Mouse (Mus musculus): Measurements from ENCODE around the gene Pmis2. TPM values are rescaled to one million over a fixed set of nuclear protein-coding genes. Genes with fewer than 3 reads are reported as not detected.

Gene Pmis2
- total and polyA plus RNA-seq, 3 experiments, result not detected

GRCm38 (mm10) chr7:30625530-30626384 lies 45.6 kb downstream of the Pmis2 start, which contains the start of gene Cox6b1 (continued):
- TF ChIP-seq EP300 (IDR thresholded peaks at IDR 0.05; ENCODE audit: low read depth in 1 of 2, low read length in 2 of 2) (no peak), CTCF (IDR thresholded peaks at IDR 0.05 in 2 of 3, conservative IDR thresholded peaks at IDR 0.05 in 1 of 3; ENCODE audit: control insufficient read depth in 1 of 3, insufficient read depth in 1 of 3, low read depth in 2 of 3, low read length in 3 of 3, poor library complexity in 1 of 3, severe bottlenecking in 1 of 3) (no peak), SIN3A (IDR thresholded peaks at IDR 0.05; ENCODE audit: low read length) (peak; percentile 90), HCFC1 (IDR thresholded peaks at IDR 0.05; ENCODE audit: low read depth, low read length) (peak; percentile 93), MAX (IDR thresholded peaks at IDR 0.05; ENCODE audit: low read length) (peak; percentile 32; the same call in 1 of the 2 replicates), ZMIZ1 (IDR thresholded peaks at IDR 0.05; ENCODE audit: low read depth, low read length) (peak; percentile 71; the same call in 1 of the 2 replicates), RAD21 (IDR thresholded peaks at IDR 0.05; ENCODE audit: low read depth, low read length) (no peak)

Other genes with a start within 250 kb of the Pmis2 start
Only the 30 nearest of the 32 such genes appear.
- gene Aplp1, start 226.1 kb downstream of the Pmis2 start, total RNA-seq (2012; rRNA removed), result 1.5 and 1.9 TPM in 2 replicates
- gene Aplp1, start 226.1 kb downstream of the Pmis2 start, polyA plus RNA-seq (2012; ENCODE audit: insufficient read depth in 1 of 2, insufficient read length in 2 of 2, low read depth in 1 of 2, low replicate concordance in 2 of 2, missing spikeins in 1 of 2), result 1 to 10 TPM in 1 of 2 experiments, not detected in 1; 7.1 TPM
- not detected in 2 replicates for gene Kirrel2, start 213.9 kb downstream of the Pmis2 start, total RNA-seq (2012; rRNA removed)
- gene Kirrel2, start 213.9 kb downstream of the Pmis2 start, polyA plus RNA-seq (2012; ENCODE audit: insufficient read depth in 1 of 2, insufficient read length in 2 of 2, low read depth in 1 of 2, low replicate concordance in 2 of 2, missing spikeins in 1 of 2), result not detected
- gene Nphs1, start 213.3 kb downstream of the Pmis2 start, total RNA-seq (2012; rRNA removed), result 1.3 and 2.3 TPM in 2 replicates
- gene Nphs1, start 213.3 kb downstream of the Pmis2 start, polyA plus RNA-seq (2012; ENCODE audit: insufficient read depth in 1 of 2, insufficient read length in 2 of 2, low read depth in 1 of 2, low replicate concordance in 2 of 2, missing spikeins in 1 of 2), result 1 to 10 TPM in 1 of 2 experiments, not detected in 1; 1.2 TPM
- not detected in 2 replicates for gene Prodh2, start 178.0 kb downstream of the Pmis2 start, total RNA-seq (2012; rRNA removed)
- not detected for gene Prodh2, start 178.0 kb downstream of the Pmis2 start, polyA plus RNA-seq (2012; ENCODE audit: insufficient read depth in 1 of 2, insufficient read length in 2 of 2, low read depth in 1 of 2, low replicate concordance in 2 of 2, missing spikeins in 1 of 2)
- gene Arhgap33, start 136.5 kb downstream of the Pmis2 start, total RNA-seq (2012; rRNA removed), result 1.8 and 2.4 TPM in 2 replicates
- 10 to 100 TPM in 1 of 2 experiments, not detected in 1; 22.3 TPM for gene Arhgap33, start 136.5 kb downstream of the Pmis2 start, polyA plus RNA-seq (2012; ENCODE audit: insufficient read depth in 1 of 2, insufficient read length in 2 of 2, low read depth in 1 of 2, low replicate concordance in 2 of 2, missing spikeins in 1 of 2)
- gene Hspb6, start 119.4 kb downstream of the Pmis2 start, total RNA-seq (2012; rRNA removed), result 1.2 and 1.5 TPM in 2 replicates
- gene Hspb6, start 119.4 kb downstream of the Pmis2 start, polyA plus RNA-seq (2012; ENCODE audit: insufficient read depth in 1 of 2, insufficient read length in 2 of 2, low read depth in 1 of 2, low replicate concordance in 2 of 2, missing spikeins in 1 of 2), result 10 to 100 TPM in 1 of 2 experiments, not detected in 1; 12.4 TPM
- gene Proser3, start 119.3 kb downstream of the Pmis2 start, total RNA-seq (2012; rRNA removed), result 2.3 and 2.4 TPM in 2 replicates
- gene Proser3, start 119.3 kb downstream of the Pmis2 start, polyA plus RNA-seq (2012; ENCODE audit: insufficient read depth in 1 of 2, insufficient read length in 2 of 2, low read depth in 1 of 2, low replicate concordance in 2 of 2, missing spikeins in 1 of 2), result 1 to 10 TPM in 1 of 2 experiments, not detected in 1; 8.9 TPM
- gene Lin37, start 111.8 kb downstream of the Pmis2 start, total RNA-seq (2012; rRNA removed), result 10.9 and 12.0 TPM in 2 replicates
- gene Lin37, start 111.8 kb downstream of the Pmis2 start, polyA plus RNA-seq (2012; ENCODE audit: insufficient read depth in 1 of 2, insufficient read length in 2 of 2, low read depth in 1 of 2, low replicate concordance in 2 of 2, missing spikeins in 1 of 2), result 10 to 100 TPM in 1 of 2 experiments, not detected in 1; 49.8 TPM
- 67.2 and 74.2 TPM in 2 replicates for gene U2af1l4, start 108.3 kb downstream of the Pmis2 start, total RNA-seq (2012; rRNA removed)
- 10 to 100 TPM in 1 of 2 experiments, not detected in 1; 72.5 TPM for gene U2af1l4, start 108.3 kb downstream of the Pmis2 start, polyA plus RNA-seq (2012; ENCODE audit: insufficient read depth in 1 of 2, insufficient read length in 2 of 2, low read depth in 1 of 2, low replicate concordance in 2 of 2, missing spikeins in 1 of 2)
- gene Gm49396, start 108.3 kb downstream of the Pmis2 start, total RNA-seq (2012; rRNA removed), result 1.4 and 1.9 TPM in 2 replicates
- 1 to 10 TPM in 1 of 2 experiments, not detected in 1; 4.2 TPM for gene Gm49396, start 108.3 kb downstream of the Pmis2 start, polyA plus RNA-seq (2012; ENCODE audit: insufficient read depth in 1 of 2, insufficient read length in 2 of 2, low read depth in 1 of 2, low replicate concordance in 2 of 2, missing spikeins in 1 of 2)
- 43.0 and 60.8 TPM in 2 replicates for gene Psenen, start 108.0 kb downstream of the Pmis2 start, total RNA-seq (2012; rRNA removed)
- 100 to 1,000 TPM in 1 of 2 experiments, not detected in 1; 157 TPM for gene Psenen, start 108.0 kb downstream of the Pmis2 start, polyA plus RNA-seq (2012; ENCODE audit: insufficient read depth in 1 of 2, insufficient read length in 2 of 2, low read depth in 1 of 2, low replicate concordance in 2 of 2, missing spikeins in 1 of 2)
- gene Igflr1, start 106.2 kb downstream of the Pmis2 start, total RNA-seq (2012; rRNA removed), result 1.3 and 1.7 TPM in 2 replicates
- gene Igflr1, start 106.2 kb downstream of the Pmis2 start, polyA plus RNA-seq (2012; ENCODE audit: insufficient read depth in 1 of 2, insufficient read length in 2 of 2, low read depth in 1 of 2, low replicate concordance in 2 of 2, missing spikeins in 1 of 2), result 1 to 10 TPM in 1 of 2 experiments, not detected in 1; 3.1 TPM
- gene Kmt2b, start 82.9 kb downstream of the Pmis2 start, total RNA-seq (2012; rRNA removed), result 13.2 and 15.6 TPM in 2 replicates
- gene Kmt2b, start 82.9 kb downstream of the Pmis2 start, polyA plus RNA-seq (2012; ENCODE audit: insufficient read depth in 1 of 2, insufficient read length in 2 of 2, low read depth in 1 of 2, low replicate concordance in 2 of 2, missing spikeins in 1 of 2), result 10 to 100 TPM in 1 of 2 experiments, not detected in 1; 48.2 TPM
- 20.1 and 25.9 TPM in 2 replicates for gene Zbtb32, start 72.7 kb downstream of the Pmis2 start, total RNA-seq (2012; rRNA removed)
- 10 to 100 TPM in 1 of 2 experiments, not detected in 1; 32.8 TPM for gene Zbtb32, start 72.7 kb downstream of the Pmis2 start, polyA plus RNA-seq (2012; ENCODE audit: insufficient read depth in 1 of 2, insufficient read length in 2 of 2, low read depth in 1 of 2, low replicate concordance in 2 of 2, missing spikeins in 1 of 2)
- 0.42 and 0.54 TPM in 2 replicates for gene Upk1a, start 58.8 kb downstream of the Pmis2 start, total RNA-seq (2012; rRNA removed)
- 1 to 10 TPM in 1 of 2 experiments, not detected in 1; 1.6 TPM for gene Upk1a, start 58.8 kb downstream of the Pmis2 start, polyA plus RNA-seq (2012; ENCODE audit: insufficient read depth in 1 of 2, insufficient read length in 2 of 2, low read depth in 1 of 2, low replicate concordance in 2 of 2, missing spikeins in 1 of 2)
- gene Cox6b1, start 45.5 kb downstream of the Pmis2 start, total RNA-seq (2012; rRNA removed), result 566 and 611 TPM in 2 replicates
- gene Cox6b1, start 45.5 kb downstream of the Pmis2 start, polyA plus RNA-seq (2012; ENCODE audit: insufficient read depth in 1 of 2, insufficient read length in 2 of 2, low read depth in 1 of 2, low replicate concordance in 2 of 2, missing spikeins in 1 of 2), result 100 to 1,000 TPM in 1 of 2 experiments, not detected in 1; 799 TPM
- gene Etv2, start 35.8 kb downstream of the Pmis2 start, total RNA-seq (2012; rRNA removed), result 0.15 TPM in 1 of 2 replicates, not detected in the other
- gene Etv2, start 35.8 kb downstream of the Pmis2 start, polyA plus RNA-seq (2012; ENCODE audit: insufficient read depth in 1 of 2, insufficient read length in 2 of 2, low read depth in 1 of 2, low replicate concordance in 2 of 2, missing spikeins in 1 of 2), result not detected
- 103 and 124 TPM in 2 replicates for gene Rbm42, start 21.3 kb downstream of the Pmis2 start, total RNA-seq (2012; rRNA removed)
- 100 to 1,000 TPM in 1 of 2 experiments, not detected in 1; 129 TPM for gene Rbm42, start 21.3 kb downstream of the Pmis2 start, polyA plus RNA-seq (2012; ENCODE audit: insufficient read depth in 1 of 2, insufficient read length in 2 of 2, low read depth in 1 of 2, low replicate concordance in 2 of 2, missing spikeins in 1 of 2)
- gene Haus5, start 6.6 kb downstream of the Pmis2 start, total RNA-seq (2012; rRNA removed), result 34.3 and 35.0 TPM in 2 replicates
- 10 to 100 TPM in 1 of 2 experiments, not detected in 1; 55.9 TPM for gene Haus5, start 6.6 kb downstream of the Pmis2 start, polyA plus RNA-seq (2012; ENCODE audit: insufficient read depth in 1 of 2, insufficient read length in 2 of 2, low read depth in 1 of 2, low replicate concordance in 2 of 2, missing spikeins in 1 of 2)
- 0.52 TPM in 1 of 2 replicates, not detected in the other for gene 2200002J24Rik, start 27.3 kb upstream of the Pmis2 start, total RNA-seq (2012; rRNA removed)
- 1 to 10 TPM in 1 of 2 experiments, not detected in 1; 1.2 TPM for gene 2200002J24Rik, start 27.3 kb upstream of the Pmis2 start, polyA plus RNA-seq (2012; ENCODE audit: insufficient read depth in 1 of 2, insufficient read length in 2 of 2, low read depth in 1 of 2, low replicate concordance in 2 of 2, missing spikeins in 1 of 2)
- gene Atp4a, start 40.6 kb upstream of the Pmis2 start, total RNA-seq (2012; rRNA removed), result 2.7 and 3.0 TPM in 2 replicates
- 1 to 10 TPM in 1 of 2 experiments, not detected in 1; 1.5 TPM for gene Atp4a, start 40.6 kb upstream of the Pmis2 start, polyA plus RNA-seq (2012; ENCODE audit: insufficient read depth in 1 of 2, insufficient read length in 2 of 2, low read depth in 1 of 2, low replicate concordance in 2 of 2, missing spikeins in 1 of 2)
- gene Tmem147, start 57.9 kb upstream of the Pmis2 start, total RNA-seq (2012; rRNA removed), result 218 and 266 TPM in 2 replicates
- 100 to 1,000 TPM; 307 to 324 TPM for gene Tmem147, start 57.9 kb upstream of the Pmis2 start, polyA plus RNA-seq (2012; ENCODE audit: insufficient read depth in 1 of 2, insufficient read length in 2 of 2, low read depth in 1 of 2, low replicate concordance in 2 of 2, missing spikeins in 1 of 2)
- not detected in 2 replicates for gene Gapdhs, start 72.1 kb upstream of the Pmis2 start, total RNA-seq (2012; rRNA removed)
- under 1 TPM in 1 of 2 experiments, not detected in 1; 0.49 TPM for gene Gapdhs, start 72.1 kb upstream of the Pmis2 start, polyA plus RNA-seq (2012; ENCODE audit: insufficient read depth in 1 of 2, insufficient read length in 2 of 2, low read depth in 1 of 2, low replicate concordance in 2 of 2, missing spikeins in 1 of 2)
- gene Sbsn, start 79.9 kb upstream of the Pmis2 start, total RNA-seq (2012; rRNA removed), result 1.2 TPM in 1 of 2 replicates, not detected in the other
- under 1 TPM in 1 of 2 experiments, not detected in 1; 0.17 TPM for gene Sbsn, start 79.9 kb upstream of the Pmis2 start, polyA plus RNA-seq (2012; ENCODE audit: insufficient read depth in 1 of 2, insufficient read length in 2 of 2, low read depth in 1 of 2, low replicate concordance in 2 of 2, missing spikeins in 1 of 2)
- not detected in 2 replicates for gene Dmkn, start 92.2 kb upstream of the Pmis2 start, total RNA-seq (2012; rRNA removed)
- gene Dmkn, start 92.2 kb upstream of the Pmis2 start, polyA plus RNA-seq (2012; ENCODE audit: insufficient read depth in 1 of 2, insufficient read length in 2 of 2, low read depth in 1 of 2, low replicate concordance in 2 of 2, missing spikeins in 1 of 2), result not detected
- not detected in 2 replicates for gene Krtdap, start 116.3 kb upstream of the Pmis2 start, total RNA-seq (2012; rRNA removed)
- gene Krtdap, start 116.3 kb upstream of the Pmis2 start, polyA plus RNA-seq (2012; ENCODE audit: insufficient read depth in 1 of 2, insufficient read length in 2 of 2, low read depth in 1 of 2, low replicate concordance in 2 of 2, missing spikeins in 1 of 2), result not detected
- gene Ffar2, start 152.2 kb upstream of the Pmis2 start, total RNA-seq (2012; rRNA removed), result not detected in 2 replicates
- under 1 TPM in 1 of 2 experiments, not detected in 1; 0.04 TPM for gene Ffar2, start 152.2 kb upstream of the Pmis2 start, polyA plus RNA-seq (2012; ENCODE audit: insufficient read depth in 1 of 2, insufficient read length in 2 of 2, low read depth in 1 of 2, low replicate concordance in 2 of 2, missing spikeins in 1 of 2)
- not detected in 2 replicates for gene Ffar3, start 184.6 kb upstream of the Pmis2 start, total RNA-seq (2012; rRNA removed)
- gene Ffar3, start 184.6 kb upstream of the Pmis2 start, polyA plus RNA-seq (2012; ENCODE audit: insufficient read depth in 1 of 2, insufficient read length in 2 of 2, low read depth in 1 of 2, low replicate concordance in 2 of 2, missing spikeins in 1 of 2), result not detected
- gene Ffar1, start 190.0 kb upstream of the Pmis2 start, total RNA-seq (2012; rRNA removed), result not detected in 2 replicates
- not detected for gene Ffar1, start 190.0 kb upstream of the Pmis2 start, polyA plus RNA-seq (2012; ENCODE audit: insufficient read depth in 1 of 2, insufficient read length in 2 of 2, low read depth in 1 of 2, low replicate concordance in 2 of 2, missing spikeins in 1 of 2)
- not detected in 2 replicates for gene Cd22, start 208.7 kb upstream of the Pmis2 start, total RNA-seq (2012; rRNA removed)
- under 1 TPM in 1 of 2 experiments, not detected in 1; 0.07 TPM for gene Cd22, start 208.7 kb upstream of the Pmis2 start, polyA plus RNA-seq (2012; ENCODE audit: insufficient read depth in 1 of 2, insufficient read length in 2 of 2, low read depth in 1 of 2, low replicate concordance in 2 of 2, missing spikeins in 1 of 2)

Data from MEL (cell line).